Mouse (Mus musculus): ENCODE measurements at regions not wholly inside any gene's neighbourhood (a gene's known extent, or its start where the extent isn't known, plus 50 kb on each side); places are given as distances from the start of the nearest gene placed in this dataset.
"Not testable (repeated sequence)": the region's sequence is repeated elsewhere in the genome, so short reads cannot be mapped to it uniquely, and the experiment has no call there.

- no peak for DNase-seq (ENCODE audit: low read depth)
Measured at GRCm38 (mm10) chr12:115121259-115121658, 926.3 kb upstream of the Zfp386 start.

- no peak for DNase-seq (ENCODE audit: low read depth)
Measured at GRCm38 (mm10) chr12:115121899-115122298, 925.6 kb upstream of the Zfp386 start.

- not testable (repeated sequence) for DNase-seq (ENCODE audit: low read depth)
Measured at GRCm38 (mm10) chr12:115132930-115133329, 914.6 kb upstream of the Zfp386 start.

- not testable (repeated sequence) for DNase-seq (ENCODE audit: low read depth)
Measured at GRCm38 (mm10) chr12:115145407-115145806, 902.1 kb upstream of the Zfp386 start.

- DNase-seq (ENCODE audit: low read depth), result not testable (repeated sequence)
Measured at GRCm38 (mm10) chr12:115146471-115146870, 901.1 kb upstream of the Zfp386 start.

- not testable (repeated sequence) for DNase-seq (ENCODE audit: low read depth)
Measured at GRCm38 (mm10) chr12:115151967-115152366, 895.6 kb upstream of the Zfp386 start.

- not testable (repeated sequence) for DNase-seq (ENCODE audit: low read depth)
Measured at GRCm38 (mm10) chr12:115158231-115158630, 889.3 kb upstream of the Zfp386 start.

- DNase-seq (ENCODE audit: low read depth), result not testable (repeated sequence)
Measured at GRCm38 (mm10) chr12:115158717-115159232, 888.7 kb upstream of the Zfp386 start.

- DNase-seq (ENCODE audit: low read depth), result peak; percentile 24
Measured at GRCm38 (mm10) chr12:115165499-115165898, 882.0 kb upstream of the Zfp386 start.

GRCm38 (mm10) chr12:115166006-115166405 is 881.5 kb upstream of the Zfp386 start:
- DNase-seq (ENCODE audit: low read depth), result not testable (repeated sequence)

- DNase-seq (ENCODE audit: low read depth), result no peak
Measured at GRCm38 (mm10) chr12:115193482-115194103, 853.9 kb upstream of the Zfp386 start.

- DNase-seq (ENCODE audit: low read depth), result no peak
Measured at GRCm38 (mm10) chr12:115197322-115198117, 850.0 kb upstream of the Zfp386 start.

GRCm38 (mm10) chr12:115207833-115208448 is 839.6 kb upstream of the Zfp386 start:
- DNase-seq (ENCODE audit: low read depth), result not testable (repeated sequence)

GRCm38 (mm10) chr12:115222671-115223070 is 824.9 kb upstream of the Zfp386 start:
- no peak for DNase-seq (ENCODE audit: low read depth)

- no peak for DNase-seq (ENCODE audit: low read depth)
Measured at GRCm38 (mm10) chr12:115229965-115230364, 817.6 kb upstream of the Zfp386 start.

- not testable (repeated sequence) for DNase-seq (ENCODE audit: low read depth)
Measured at GRCm38 (mm10) chr12:115242661-115243060, 804.9 kb upstream of the Zfp386 start.

GRCm38 (mm10) chr12:115247298-115247697 is 800.2 kb upstream of the Zfp386 start:
- not testable (repeated sequence) for DNase-seq (ENCODE audit: low read depth)

- DNase-seq (ENCODE audit: low read depth), result no peak
Measured at GRCm38 (mm10) chr12:115257802-115258201, 789.7 kb upstream of the Zfp386 start.

GRCm38 (mm10) chr12:115258744-115259143 is 788.8 kb upstream of the Zfp386 start:
- no peak for DNase-seq (ENCODE audit: low read depth)

GRCm38 (mm10) chr12:115262431-115262830 is 785.1 kb upstream of the Zfp386 start:
- DNase-seq (ENCODE audit: low read depth), result not testable (repeated sequence)

GRCm38 (mm10) chr12:115276749-115277148 is 770.8 kb upstream of the Zfp386 start:
- not testable (repeated sequence) for DNase-seq (ENCODE audit: low read depth)

GRCm38 (mm10) chr12:115293772-115294171 is 753.8 kb upstream of the Zfp386 start:
- DNase-seq (ENCODE audit: low read depth), result not testable (repeated sequence)

All from c-Kit-positive CD71-negative TER-119-negative erythroid progenitor cells, embryonic 14.5 days (primary cell).